Mouse (Mus musculus) limb, embryonic 14.5 days (tissue): Measurements from ENCODE around the gene Ptpn1. TPM values are rescaled to one million over a fixed set of nuclear protein-coding genes. Genes with fewer than 3 reads are reported as not detected.

ENCODE experiments used
- ATAC-seq: fragments of 200-750 bp; cut with Nextera tagmentation; 2 replicates; pipeline ENCODE4 v1.8.0; 2017; ENCODE audit warnings: low read depth, moderate number of reproducible peaks, moderate TSS enrichment; ENCODE audit not compliant: low FRiP score
- DNase-seq: peaks from one replicate; pipeline ENCODE4 v3.0.0-alpha.2; 2015; ENCODE audit warnings: low spot score
- H3K27ac ChIP-seq: fragments of 300-500 bp; sonication (generic); replicated peaks from 2 replicates; pipeline ENCODE4 v1.5.1; 2014; ENCODE audit warnings: low read depth, mild to moderate bottlenecking, low read length, moderate library complexity, mixed read lengths
- H3K27me3 ChIP-seq: fragments of 300-500 bp; sonication (generic); 2 replicates; pipeline ENCODE4 v1.6.1; 2014; ENCODE audit warnings: low read length, mixed read lengths; ENCODE audit not compliant: control insufficient read depth, insufficient read depth
- H3K36me3 ChIP-seq: fragments of 300-500 bp; sonication (generic); 2 replicates; pipeline ENCODE4 v1.6.1; 2014; ENCODE audit warnings: mild to moderate bottlenecking, low read length, moderate library complexity, mixed read lengths; ENCODE audit not compliant: control insufficient read depth, insufficient read depth
- H3K4me1 ChIP-seq: fragments of 300-500 bp; sonication (generic); 2 replicates; pipeline ENCODE4 v1.6.1; 2014; ENCODE audit warnings: antibody characterized with exemption, low read length, mixed read lengths; ENCODE audit not compliant: control insufficient read depth, insufficient read depth
- H3K4me2 ChIP-seq: fragments of 300-500 bp; sonication (generic); replicated peaks from 2 replicates; pipeline ENCODE4 v1.6.1; 2014; ENCODE audit warnings: low read depth, mild to moderate bottlenecking, low read length, moderate library complexity; ENCODE audit not compliant: severe bottlenecking
- H3K4me3 ChIP-seq: fragments of 300-500 bp; sonication (generic); replicated peaks from 2 replicates; pipeline ENCODE4 v1.5.1; 2014; ENCODE audit warnings: low read length
- H3K9ac ChIP-seq: fragments of 300-500 bp; sonication (generic); 2 replicates; pipeline ENCODE4 v1.6.1; 2014; ENCODE audit warnings: mild to moderate bottlenecking, low read depth, low read length, moderate library complexity; ENCODE audit not compliant: severe bottlenecking
- H3K9me3 ChIP-seq: fragments of 300-500 bp; sonication (generic); 2 replicates; pipeline ENCODE4 v1.6.1; 2016; ENCODE audit warnings: low read length; ENCODE audit not compliant: control insufficient read depth
- POLR2A ChIP-seq: fragments of 200-500 bp; IDR thresholded peaks from 2 replicates; pipeline ENCODE4 v1.8.0; 2012; ENCODE audit warnings: inconsistent platforms, mild to moderate bottlenecking, moderate library complexity, borderline replicate concordance; ENCODE audit not compliant: insufficient read depth, insufficient read length; ENCODE audit errors: extremely low read depth
- WGBS: fragments of 180-500 bp; shearing (Covaris S2); extraction: QIAGEN DNeasy Blood & Tissue Kit; methylation state at CpG from one replicate; pipeline ENCODE4 v1.1.7; 2014; 5-methylcytosine and 5-hydroxymethylcytosine counted together
- polyA plus RNA-seq, 2 experiments: library from polyadenylated mRNA; depleted of rRNA in 1 of 2; stranded (reverse) in 1 of 2; unstranded in 1 of 2; fragments of >200 nt; fragmentation: Nextera tagmentation in 1 of 2; extraction: Ambion mirVana in 1 of 2; gene quantifications; 2 replicates each; pipeline versions ENCODE4 v1.2.1 to v1.2.3; 2012 to 2014

The Ptpn1 gene
- polyA plus RNA-seq, 2 experiments: 27.3 to 41.5 TPM

GRCm38 (mm10) chr2:167891908-167892307, 39.9 kb upstream of the Ptpn1 start:
- Histone ChIP-seq H3K27ac (no peak overlapping the region), H3K36me3 (no peaks in the 10 kb centered on the region), H3K4me1 (0 out of 2 replicates have a peak, but pooled peaks cover 8% of the 10 kb centered on the region), H3K27me3 (0 out of 2 replicates have a peak, but pooled peaks cover 5% of the 10 kb centered on the region), H3K9me3 (no peaks in the 10 kb centered on the region), H3K4me2 (no peak overlapping the region), H3K4me3 (no peak overlapping the region), H3K9ac (no peak overlapping the region)
- WGBS: 15% methylated on average over 9 of the region's 9 CpGs
- no peak for TF ChIP-seq POLR2A
- DNase-seq (no peak), ATAC-seq (peak; percentile 44)

DNA sequence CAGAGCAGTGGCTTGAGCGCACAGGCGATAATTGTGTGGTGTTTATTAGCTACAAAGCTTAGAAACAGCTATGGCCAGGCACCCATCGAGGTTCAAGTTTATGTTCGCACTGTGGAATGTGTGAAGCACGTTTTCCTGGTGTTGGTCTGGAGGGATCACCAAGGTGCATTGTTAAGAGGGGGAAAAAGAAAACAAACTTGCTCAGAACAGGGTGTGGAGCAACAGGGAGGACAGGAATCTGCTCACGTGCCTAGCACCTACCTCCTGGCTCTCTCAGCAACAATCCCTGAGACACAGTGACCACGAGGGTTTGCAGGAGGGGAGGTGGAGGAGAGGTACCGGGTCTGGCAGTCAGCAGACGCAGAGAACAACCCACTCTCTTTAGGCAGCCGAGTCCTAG, 38.2 kb upstream of the Ptpn1 start:
- Histone ChIP-seq H3K4me1 (no peaks in the 10 kb centered on the region), H3K9me3 (no peaks in the 10 kb centered on the region), H3K27me3 (0 out of 2 replicates have a peak, but pooled peaks cover 5% of the 10 kb centered on the region), H3K27ac (no peak overlapping the region), H3K36me3 (no peaks in the 10 kb centered on the region), H3K4me2 (no peak overlapping the region), H3K4me3 (no peak overlapping the region), H3K9ac (no peak overlapping the region)
- no peak for DNase-seq
- WGBS: 51% methylated on average over 10 of the region's 10 CpGs
- no peak for TF ChIP-seq POLR2A
- ATAC-seq: no peak

GRCm38 (mm10) chr2:167894948-167895372, 36.9 kb upstream of the Ptpn1 start:
- no peak overlapping the region for H3K9ac ChIP-seq
- peak overlapping the region; percentile 30 for H3K4me2 ChIP-seq
- WGBS: 1% methylated on average over 30 of the region's 30 CpGs
- H3K27ac ChIP-seq: no peak overlapping the region
- 0 out of 2 replicates have a peak, but pooled peaks cover under 1% of the 10 kb centered on the region for H3K4me1 ChIP-seq
- ATAC-seq (peak; percentile 62; the same call in 1 of the 2 replicates), DNase-seq (peak; percentile 81)
- no peaks in the 10 kb centered on the region for H3K36me3 ChIP-seq
- H3K27me3 ChIP-seq: 0 out of 2 replicates have a peak, but pooled peaks cover 6% of the 10 kb centered on the region
- no peaks in the 10 kb centered on the region for H3K9me3 ChIP-seq
- H3K4me3 ChIP-seq: 0 out of 2 replicates have a peak overlapping the region, but pooled peaks have one; percentile 0
- no peak for TF ChIP-seq POLR2A

GRCm38 (mm10) chr2:167897896-167898295, 34.0 kb upstream of the Ptpn1 start:
- Histone ChIP-seq H3K4me1 (0 out of 2 replicates have a peak, but pooled peaks cover 5% of the 10 kb centered on the region), H3K9me3 (no peaks in the 10 kb centered on the region), H3K4me3 (no peak overlapping the region), H3K4me2 (no peak overlapping the region), H3K36me3 (no peaks in the 10 kb centered on the region), H3K27ac (no peak overlapping the region), H3K9ac (no peak overlapping the region), H3K27me3 (0 out of 2 replicates have a peak, but pooled peaks cover 8% of the 10 kb centered on the region)
- TF ChIP-seq POLR2A: no peak
- 75% methylated on average over 8 of the region's 8 CpGs for WGBS
- DNase-seq (no peak), ATAC-seq (no peak)

DNA sequence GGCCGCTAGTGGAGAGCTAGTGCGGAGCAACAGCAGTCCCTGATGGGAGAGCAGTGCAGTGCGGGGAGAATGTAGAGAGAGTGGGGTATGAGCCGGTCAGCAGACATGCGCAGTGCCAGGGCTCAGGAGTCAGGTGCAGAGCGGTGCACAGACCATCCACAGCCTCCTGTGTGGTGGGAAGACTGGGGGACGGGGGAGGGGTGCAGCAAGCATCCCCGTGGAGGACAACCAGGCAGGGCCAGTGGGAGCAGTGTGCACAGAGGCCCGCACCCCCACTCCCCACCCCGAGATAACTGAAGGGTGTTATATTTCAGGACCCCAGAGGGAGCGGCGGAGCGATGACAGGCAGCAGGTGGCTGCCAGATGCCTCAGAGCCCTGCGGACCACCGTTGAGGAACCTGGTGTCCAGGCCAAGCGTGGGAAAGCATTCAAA, 31.9 kb upstream of the Ptpn1 start:
- H3K4me3 ChIP-seq: no peak overlapping the region
- DNase-seq (peak; percentile 42), ATAC-seq (peak; percentile 50; the same call in 1 of the 2 replicates)
- WGBS: 11% methylated on average over 16 of the region's 16 CpGs
- H3K9ac ChIP-seq: no peak overlapping the region
- no peak for TF ChIP-seq POLR2A
- H3K36me3 ChIP-seq: no peaks in the 10 kb centered on the region
- 0 out of 2 replicates have a peak, but pooled peaks cover 8% of the 10 kb centered on the region for H3K4me1 ChIP-seq
- no peak overlapping the region for H3K4me2 ChIP-seq
- 0 out of 2 replicates have a peak, but pooled peaks cover 8% of the 10 kb centered on the region for H3K27me3 ChIP-seq
- H3K9me3 ChIP-seq: no peaks in the 10 kb centered on the region
- H3K27ac ChIP-seq: no peak overlapping the region
